Mouse (Mus musculus): ENCODE measurements around the gene Scgb2b17.
"Not testable (repeated sequence)": the region's sequence is repeated elsewhere in the genome, so short reads cannot be mapped to it uniquely, and the experiment has no call there.

DNA sequence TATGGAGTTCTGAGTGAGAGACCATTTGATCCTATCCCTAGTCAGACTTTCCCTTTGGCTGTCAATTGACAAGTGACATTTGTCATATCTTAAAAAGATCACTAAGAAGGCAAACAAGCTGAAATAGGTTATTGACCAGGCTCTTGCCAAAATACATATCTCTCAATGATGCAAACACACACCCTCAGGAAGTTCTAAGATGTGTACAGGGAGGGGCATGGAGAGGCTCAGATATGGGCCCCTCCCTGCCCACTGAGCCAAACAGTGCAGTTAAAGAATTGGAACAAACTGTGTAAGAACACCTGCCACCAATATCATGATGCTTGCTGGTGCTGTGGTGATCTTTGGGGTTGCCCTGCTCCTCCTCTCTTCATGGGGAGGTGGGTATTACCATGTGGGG is 6.8 kb upstream of the Scgb2b17 start, which contains the start of gene Scgb1b17:
- not testable (repeated sequence) for TF ChIP-seq POLR2A (IDR thresholded peaks at IDR 0.05; ENCODE audit: extremely low read depth, insufficient read depth, low read length); CTCF (IDR thresholded peaks at IDR 0.05; ENCODE audit: low read depth, low read length)

Measured in liver, adult 2 months (tissue).